Mouse (Mus musculus) c-Kit-positive CD71-positive TER-119-positive erythroid progenitor cells, embryonic 14.5 days (primary cell): ENCODE measurements around the gene Hnrnpm.

Experiments
- DNase-seq: peaks from one replicate; pipeline ENCODE4 v3.0.0-alpha.2; 2013; ENCODE audit warnings: low spot score

The Hnrnpm gene

DNA sequence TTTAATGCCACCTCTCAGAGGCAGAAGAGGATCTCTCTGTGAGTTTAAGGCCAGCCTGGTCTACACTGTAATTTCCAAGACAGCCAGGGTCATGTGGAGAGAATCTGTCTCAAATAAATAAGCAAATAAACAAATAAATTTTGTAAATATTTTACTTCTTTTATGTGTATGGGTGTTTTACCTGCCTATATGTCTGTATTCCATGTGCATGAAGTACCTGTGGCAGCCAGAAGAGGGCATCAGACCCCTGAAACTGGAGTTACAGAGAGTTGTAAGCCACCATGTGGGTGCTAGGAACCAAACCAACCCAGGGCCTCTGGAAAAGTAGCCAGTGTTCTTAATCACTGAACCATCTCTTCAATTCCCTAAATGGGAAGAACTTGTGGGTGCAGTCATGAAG lies 89.4 kb downstream of the Hnrnpm start:
- no peak for DNase-seq
